Mouse (Mus musculus) stomach, postnatal 0 days (tissue): Measurements from ENCODE around the gene Jazf1.

Source experiments
- CTCF ChIP-seq: IDR thresholded peaks from 2 replicates; pipeline ENCODE4 v1.5.1; 2016; ENCODE audit warnings: antibody characterized with exemption, low read depth, mild to moderate bottlenecking, moderate library complexity
- EP300 ChIP-seq: optimal IDR thresholded peaks from 2 replicates; pipeline ENCODE3; 2016; ENCODE audit warnings: antibody characterized with exemption

- no peak for TF ChIP-seq CTCF
- no peak for TF ChIP-seq EP300
Observed at GRCm38 (mm10) chr6:52824977-52825482, 243.4 kb downstream of the Jazf1 start.
